Mouse (Mus musculus) testis, adult 2 months (tissue): ENCODE measurements around the gene Acvr1b.

ENCODE experiments used
- CTCF ChIP-seq: fragments of 200-500 bp; IDR thresholded peaks from 2 replicates; pipeline ENCODE4 v1.5.1; 2012; ENCODE audit warnings: low read depth, mild to moderate bottlenecking, inconsistent platforms, low read length, moderate library complexity; ENCODE audit not compliant: control insufficient read depth, insufficient read depth, insufficient replicate concordance
- POLR2A ChIP-seq: fragments of 200-500 bp; IDR thresholded peaks from 2 replicates; pipeline ENCODE4 v1.6.1; 2012; ENCODE audit warnings: low read depth, mild to moderate bottlenecking, inconsistent platforms, low read length, moderate library complexity; ENCODE audit not compliant: control insufficient read depth

DNA sequence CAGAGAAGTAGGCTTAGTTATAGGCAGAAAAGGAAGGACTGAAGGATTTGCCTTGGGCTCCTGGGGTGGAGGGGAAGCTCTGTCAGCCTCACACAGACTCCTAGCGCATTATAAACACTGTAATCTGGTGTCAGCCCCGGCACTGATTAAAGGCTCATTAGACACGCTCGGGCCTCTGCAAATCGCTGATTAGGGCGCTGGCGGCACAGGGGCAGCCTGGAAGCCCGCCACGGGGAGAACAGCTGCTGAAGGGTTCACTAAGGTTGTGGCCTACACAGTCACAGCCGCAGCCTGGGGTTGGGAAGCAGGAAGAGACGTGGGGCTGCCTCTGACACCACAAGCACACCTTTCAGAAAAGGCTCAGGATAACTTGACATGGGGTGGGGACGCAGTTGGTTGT lies 34.0 kb upstream of the Acvr1b start:
- TF ChIP-seq POLR2A: no peak
- TF ChIP-seq CTCF: no peak
